Mouse (Mus musculus): ENCODE measurements around the gene Lamtor4. TPM values are rescaled to one million over a fixed set of nuclear protein-coding genes. Genes with fewer than 3 reads are reported as not detected.
A peak's percentile ranks its signal among the peaks of the same experiment; 100 is the strongest.

The Lamtor4 gene
- polyA plus RNA-seq, 1 experiment from 2014 or later, result 74.0 TPM

DNA sequence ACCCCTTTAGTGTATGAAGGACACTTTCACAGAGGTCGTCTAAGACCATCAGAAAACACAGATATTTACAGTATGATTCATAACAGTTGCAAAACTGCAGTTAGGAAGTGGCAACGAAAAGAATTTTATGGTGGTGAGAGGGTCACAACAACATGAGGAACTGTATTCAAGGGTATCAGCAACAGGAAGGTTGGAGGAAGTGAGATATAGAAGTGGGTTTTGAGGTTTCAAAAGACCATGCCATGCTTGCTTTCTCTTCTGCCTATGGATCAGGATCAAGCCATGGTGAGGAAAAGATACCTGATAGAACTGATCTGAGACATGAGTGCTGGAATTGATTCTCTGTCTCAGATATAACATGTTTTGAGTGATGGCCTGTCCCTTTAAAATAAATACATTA, 27.9 kb upstream of the Lamtor4 start:
- Histone ChIP-seq H3K9me3 (ENCODE audit: control insufficient read depth, low read depth, low read length) (no peaks in the 10 kb centered on the region), H3K36me3 (ENCODE audit: control insufficient read depth, insufficient read depth, low read length) (no peaks in the 10 kb centered on the region), H3K9ac (replicated peaks; ENCODE audit: low read depth, low read length) (no peak overlapping the region), H3K4me2 (replicated peaks; ENCODE audit: low read depth, low read length) (no peak overlapping the region), H3K27ac (ENCODE audit: low read length) (no peak overlapping the region), H3K27me3 (ENCODE audit: control insufficient read depth, insufficient read depth, low read length) (no peaks in the 10 kb centered on the region), H3K4me3 (ENCODE audit: low read depth, low read length) (no peak overlapping the region), H3K4me1 (ENCODE audit: control insufficient read depth, insufficient read depth, low read length) (no peaks in the 10 kb centered on the region)
- no peak for ATAC-seq (ENCODE audit: insufficient number of reproducible peaks, insufficient read depth, low FRiP score, low read depth)
- WGBS, result 75% methylated on average over 2 of the region's 2 CpGs

DNA sequence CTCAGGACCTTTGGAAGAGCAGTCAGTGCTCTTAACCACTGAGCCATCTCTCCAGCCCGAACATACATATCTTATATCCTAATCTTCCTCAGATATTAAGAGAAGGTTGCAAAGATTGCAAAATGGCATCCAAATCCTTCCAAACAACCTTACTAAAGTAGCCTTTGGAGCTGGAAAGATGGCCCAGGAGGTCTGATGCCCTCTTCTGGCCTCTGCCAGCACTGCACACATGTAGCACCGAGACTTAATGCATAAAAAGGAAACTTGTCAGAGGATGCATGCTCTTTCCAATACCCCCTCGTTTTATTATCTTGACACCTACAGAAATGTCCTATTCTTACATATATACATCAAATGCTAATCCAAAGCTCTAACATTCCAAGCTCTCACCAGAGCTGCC, 27.3 kb upstream of the Lamtor4 start:
- H3K9ac ChIP-seq (replicated peaks; ENCODE audit: low read depth, low read length), result no peak overlapping the region
- H3K4me2 ChIP-seq (replicated peaks; ENCODE audit: low read depth, low read length), result no peak overlapping the region
- no peak overlapping the region for H3K27ac ChIP-seq (ENCODE audit: low read length)
- no peak overlapping the region for H3K4me3 ChIP-seq (ENCODE audit: low read depth, low read length)
- H3K9me3 ChIP-seq (ENCODE audit: control insufficient read depth, low read depth, low read length), result no peaks in the 10 kb centered on the region
- WGBS, result 55% methylated on average over 3 of the region's 3 CpGs
- H3K36me3 ChIP-seq (ENCODE audit: control insufficient read depth, insufficient read depth, low read length), result no peaks in the 10 kb centered on the region
- H3K27me3 ChIP-seq (ENCODE audit: control insufficient read depth, insufficient read depth, low read length), result no peaks in the 10 kb centered on the region
- ATAC-seq (ENCODE audit: insufficient number of reproducible peaks, insufficient read depth, low FRiP score, low read depth), result no peak
- no peaks in the 10 kb centered on the region for H3K4me1 ChIP-seq (ENCODE audit: control insufficient read depth, insufficient read depth, low read length)

GRCm38 (mm10) chr5:138229511-138229910, 25.8 kb upstream of the Lamtor4 start:
- Histone ChIP-seq H3K9ac (replicated peaks; ENCODE audit: low read depth, low read length) (no peak overlapping the region), H3K27me3 (ENCODE audit: control insufficient read depth, insufficient read depth, low read length) (no peaks in the 10 kb centered on the region), H3K36me3 (ENCODE audit: control insufficient read depth, insufficient read depth, low read length) (no peaks in the 10 kb centered on the region), H3K9me3 (ENCODE audit: control insufficient read depth, low read depth, low read length) (no peaks in the 10 kb centered on the region), H3K4me3 (ENCODE audit: low read depth, low read length) (no peak overlapping the region), H3K4me2 (replicated peaks; ENCODE audit: low read depth, low read length) (no peak overlapping the region), H3K27ac (ENCODE audit: low read length) (no peak overlapping the region), H3K4me1 (ENCODE audit: control insufficient read depth, insufficient read depth, low read length) (no peaks in the 10 kb centered on the region)
- ATAC-seq (ENCODE audit: insufficient number of reproducible peaks, insufficient read depth, low FRiP score, low read depth), result no peak
- 90% methylated on average over 3 of the region's 3 CpGs for WGBS

DNA sequence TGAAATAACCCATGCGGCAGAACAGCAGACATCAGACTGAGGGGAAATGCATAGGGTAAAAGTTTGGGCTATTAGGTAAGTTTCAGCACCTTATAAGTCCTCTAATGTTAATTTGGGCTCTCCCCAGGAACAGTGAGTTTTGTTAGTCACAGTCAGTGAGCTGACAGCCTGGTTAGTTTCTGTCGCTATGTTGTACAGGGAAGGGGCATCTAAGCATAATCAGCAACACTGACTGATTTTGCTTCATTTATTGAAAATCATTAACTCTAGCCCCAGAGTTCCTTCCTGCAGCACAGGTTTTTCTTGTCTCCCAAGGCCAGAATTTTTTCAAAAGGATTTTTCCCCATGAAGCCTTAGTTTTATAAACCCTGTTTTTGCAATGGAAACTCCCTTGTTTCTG, 21.5 kb upstream of the Lamtor4 start:
- H3K4me3 ChIP-seq (ENCODE audit: low read depth, low read length), result no peak overlapping the region
- no peaks in the 10 kb centered on the region for H3K9me3 ChIP-seq (ENCODE audit: control insufficient read depth, low read depth, low read length)
- no peaks in the 10 kb centered on the region for H3K36me3 ChIP-seq (ENCODE audit: control insufficient read depth, insufficient read depth, low read length)
- H3K27me3 ChIP-seq (ENCODE audit: control insufficient read depth, insufficient read depth, low read length), result no peaks in the 10 kb centered on the region
- ATAC-seq (ENCODE audit: insufficient number of reproducible peaks, insufficient read depth, low FRiP score, low read depth), result no peak
- H3K4me1 ChIP-seq (ENCODE audit: control insufficient read depth, insufficient read depth, low read length), result no peaks in the 10 kb centered on the region
- no peak overlapping the region for H3K27ac ChIP-seq (ENCODE audit: low read length)
- no peak overlapping the region for H3K9ac ChIP-seq (replicated peaks; ENCODE audit: low read depth, low read length)
- H3K4me2 ChIP-seq (replicated peaks; ENCODE audit: low read depth, low read length), result no peak overlapping the region
- 85% methylated on average over 2 of the region's 2 CpGs for WGBS

- H3K4me1 ChIP-seq (ENCODE audit: control insufficient read depth, insufficient read depth, low read length), result no peaks in the 10 kb centered on the region
- no peak for ATAC-seq (ENCODE audit: insufficient number of reproducible peaks, insufficient read depth, low FRiP score, low read depth)
Measured at GRCm38 (mm10) chr5:138234224-138234623, 21.1 kb upstream of the Lamtor4 start.

DNA sequence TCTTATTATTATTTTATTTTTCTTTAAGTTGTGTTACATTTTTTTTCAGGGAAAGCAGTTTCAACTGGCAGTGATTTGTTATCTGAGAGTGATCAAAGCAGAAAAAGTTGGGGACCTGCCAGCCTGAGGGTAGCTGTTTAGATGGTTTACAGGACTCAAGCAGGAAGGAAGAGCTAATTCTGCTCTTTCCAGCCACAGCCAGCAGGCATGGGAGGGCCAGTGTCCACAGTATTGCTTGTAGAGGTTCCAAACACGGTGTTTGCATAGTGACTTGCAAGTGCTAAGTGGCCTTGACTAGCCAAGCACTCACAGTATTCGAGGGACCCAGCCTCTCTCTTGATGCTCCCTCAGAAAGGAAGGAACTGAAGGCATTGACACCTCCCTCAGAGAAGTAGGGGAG, 13.8 kb upstream of the Lamtor4 start:
- no peak for ATAC-seq (ENCODE audit: insufficient number of reproducible peaks, insufficient read depth, low FRiP score, low read depth)
- H3K27ac ChIP-seq (ENCODE audit: low read length), result no peak overlapping the region
- no peak overlapping the region for H3K4me3 ChIP-seq (ENCODE audit: low read depth, low read length)
- H3K27me3 ChIP-seq (ENCODE audit: control insufficient read depth, insufficient read depth, low read length), result no peaks in the 10 kb centered on the region
- H3K9ac ChIP-seq (replicated peaks; ENCODE audit: low read depth, low read length), result no peak overlapping the region
- 23% methylated on average over 2 of the region's 2 CpGs for WGBS
- H3K4me1 ChIP-seq (ENCODE audit: control insufficient read depth, insufficient read depth, low read length), result no peaks in the 10 kb centered on the region
- no peaks in the 10 kb centered on the region for H3K9me3 ChIP-seq (ENCODE audit: control insufficient read depth, low read depth, low read length)
- H3K36me3 ChIP-seq (ENCODE audit: control insufficient read depth, insufficient read depth, low read length), result no peaks in the 10 kb centered on the region
- no peak overlapping the region for H3K4me2 ChIP-seq (replicated peaks; ENCODE audit: low read depth, low read length)

More at GRCm38 (mm10) chr5:138234224-138234623, 21.1 kb upstream of the Lamtor4 start:
- no peak overlapping the region for H3K4me3 ChIP-seq (ENCODE audit: low read depth, low read length)
- H3K27me3 ChIP-seq (ENCODE audit: control insufficient read depth, insufficient read depth, low read length), result no peaks in the 10 kb centered on the region
- H3K9me3 ChIP-seq (ENCODE audit: control insufficient read depth, low read depth, low read length), result no peaks in the 10 kb centered on the region
- no peak overlapping the region for H3K27ac ChIP-seq (ENCODE audit: low read length)
- H3K4me2 ChIP-seq (replicated peaks; ENCODE audit: low read depth, low read length), result no peak overlapping the region
- H3K9ac ChIP-seq (replicated peaks; ENCODE audit: low read depth, low read length), result no peak overlapping the region
- H3K36me3 ChIP-seq (ENCODE audit: control insufficient read depth, insufficient read depth, low read length), result no peaks in the 10 kb centered on the region

DNA sequence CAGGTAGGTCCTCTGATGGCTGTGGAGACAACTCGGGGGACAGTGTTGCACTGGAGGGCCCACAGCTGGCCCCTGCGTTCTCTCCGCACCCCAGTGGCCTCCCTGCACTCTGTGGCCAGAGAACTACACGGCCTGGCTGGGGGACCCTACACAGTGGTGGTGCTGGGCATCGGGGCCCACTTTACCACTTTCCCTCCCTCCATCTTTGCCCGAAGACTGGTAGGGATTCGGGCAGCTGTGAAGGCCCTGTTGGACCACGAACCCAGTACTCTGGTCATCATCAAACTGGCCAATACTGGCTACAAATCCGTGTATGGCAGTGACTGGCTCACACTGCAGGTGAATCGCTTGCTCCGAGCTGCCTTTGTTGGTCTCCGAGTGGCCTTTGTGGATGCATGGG, 4.1 kb upstream of the Lamtor4 start:
- H3K27ac ChIP-seq (ENCODE audit: low read length), result no peak overlapping the region
- no peak overlapping the region for H3K4me3 ChIP-seq (ENCODE audit: low read depth, low read length)
- ATAC-seq (ENCODE audit: insufficient number of reproducible peaks, insufficient read depth, low FRiP score, low read depth), result no peak
- H3K9ac ChIP-seq (replicated peaks; ENCODE audit: low read depth, low read length), result no peak overlapping the region
- H3K4me1 ChIP-seq (ENCODE audit: control insufficient read depth, insufficient read depth, low read length), result no peaks in the 10 kb centered on the region
- H3K27me3 ChIP-seq (ENCODE audit: control insufficient read depth, insufficient read depth, low read length), result no peaks in the 10 kb centered on the region
- H3K36me3 ChIP-seq (ENCODE audit: control insufficient read depth, insufficient read depth, low read length), result no peaks in the 10 kb centered on the region
- no peaks in the 10 kb centered on the region for H3K9me3 ChIP-seq (ENCODE audit: control insufficient read depth, low read depth, low read length)
- H3K4me2 ChIP-seq (replicated peaks; ENCODE audit: low read depth, low read length), result no peak overlapping the region
- 82% methylated on average over 12 of the region's 12 CpGs for WGBS

- H3K9ac ChIP-seq (replicated peaks; ENCODE audit: low read depth, low read length), result no peak overlapping the region
- no peaks in the 10 kb centered on the region for H3K4me1 ChIP-seq (ENCODE audit: control insufficient read depth, insufficient read depth, low read length)
- no peaks in the 10 kb centered on the region for H3K27me3 ChIP-seq (ENCODE audit: control insufficient read depth, insufficient read depth, low read length)
- no peaks in the 10 kb centered on the region for H3K9me3 ChIP-seq (ENCODE audit: control insufficient read depth, low read depth, low read length)
- no peaks in the 10 kb centered on the region; the same call in 1 of the 2 replicates for H3K36me3 ChIP-seq (ENCODE audit: control insufficient read depth, insufficient read depth, low read length)
- ATAC-seq (ENCODE audit: insufficient number of reproducible peaks, insufficient read depth, low FRiP score, low read depth), result no peak
- no peak overlapping the region for H3K27ac ChIP-seq (ENCODE audit: low read length)
- no peak overlapping the region for H3K4me2 ChIP-seq (replicated peaks; ENCODE audit: low read depth, low read length)
- WGBS, result 86% methylated on average over 3 of the region's 3 CpGs
- H3K4me3 ChIP-seq (ENCODE audit: low read depth, low read length), result no peak overlapping the region
Measured at GRCm38 (mm10) chr5:138253061-138253460, 2.2 kb upstream of the Lamtor4 start.

DNA sequence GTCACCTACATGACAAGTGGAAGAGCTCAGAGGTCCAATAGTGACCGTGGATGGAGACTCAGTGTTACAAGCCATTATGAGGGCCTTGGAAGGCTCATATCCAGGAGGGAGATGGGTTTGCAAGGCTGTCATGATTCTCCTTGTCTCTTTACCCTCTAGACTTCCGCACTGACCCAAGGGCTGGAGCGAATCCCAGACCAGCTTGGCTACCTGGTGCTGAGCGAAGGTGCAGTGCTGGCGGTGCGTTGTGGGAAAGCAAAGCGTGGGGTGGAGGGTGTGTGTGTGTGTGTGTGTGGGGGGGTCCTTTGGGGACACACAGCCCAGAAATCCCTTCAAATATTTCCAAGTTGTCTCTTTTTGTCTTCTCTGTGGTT, 799 bp downstream of the Lamtor4 start:
- Histone ChIP-seq H3K9ac (replicated peaks; ENCODE audit: low read depth, low read length) (peak overlapping the region; percentile 8; the same call in 1 of the 2 replicates), H3K27ac (ENCODE audit: low read length) (peak overlapping the region; percentile 49; the same call in 1 of the 2 replicates), H3K4me2 (replicated peaks; ENCODE audit: low read depth, low read length) (peak overlapping the region; percentile 54), H3K9me3 (ENCODE audit: control insufficient read depth, low read depth, low read length) (no peaks in the 10 kb centered on the region), H3K4me1 (ENCODE audit: control insufficient read depth, insufficient read depth, low read length) (no peaks in the 10 kb centered on the region), H3K4me3 (ENCODE audit: low read depth, low read length) (peak overlapping the region; percentile 51), H3K27me3 (ENCODE audit: control insufficient read depth, insufficient read depth, low read length) (no peaks in the 10 kb centered on the region), H3K36me3 (ENCODE audit: control insufficient read depth, insufficient read depth, low read length) (peaks cover 26% of the 10 kb centered on the region)
- peak; percentile 7; the same call in 1 of the 2 replicates for ATAC-seq (ENCODE audit: insufficient number of reproducible peaks, insufficient read depth, low FRiP score, low read depth)
- WGBS, result 20% methylated on average over 7 of the region's 7 CpGs
